Mouse (Mus musculus): ENCODE measurements around the gene Dusp6.

Dusp6 gene

GRCm38 (mm10) chr10:99246797-99247508 is 16.1 kb upstream of the Dusp6 start:
- DNase-seq (ENCODE audit: low spot score), result no peak

GRCm38 (mm10) chr10:99250874-99251281 is 12.2 kb upstream of the Dusp6 start:
- DNase-seq (ENCODE audit: low spot score), result no peak

GRCm38 (mm10) chr10:99253412-99253811 is 9.6 kb upstream of the Dusp6 start:
- no peak for DNase-seq (ENCODE audit: low spot score)

GRCm38 (mm10) chr10:99255830-99256570 is 7.0 kb upstream of the Dusp6 start:
- no peak for DNase-seq (ENCODE audit: low spot score)

GRCm38 (mm10) chr10:99257531-99257930 is 5.5 kb upstream of the Dusp6 start:
- no peak for DNase-seq (ENCODE audit: low spot score)

- DNase-seq (ENCODE audit: low spot score), result no peak
Observed at GRCm38 (mm10) chr10:99259840-99260239, 3.2 kb upstream of the Dusp6 start.

GRCm38 (mm10) chr10:99261151-99261635 is 1.8 kb upstream of the Dusp6 start:
- DNase-seq (ENCODE audit: low spot score), result no peak

GRCm38 (mm10) chr10:99261636-99262318 is 1.3 kb upstream of the Dusp6 start:
- DNase-seq (ENCODE audit: low spot score), result peak; percentile 86

- DNase-seq (ENCODE audit: low spot score), result peak; percentile 67
Observed at GRCm38 (mm10) chr10:99262319-99262866, 638 bp upstream of the Dusp6 start.

- peak; percentile 61 for DNase-seq (ENCODE audit: low spot score)
Observed at GRCm38 (mm10) chr10:99263419-99264221, 589 bp downstream of the Dusp6 start.

GRCm38 (mm10) chr10:99264301-99265010 is 1.4 kb downstream of the Dusp6 start:
- DNase-seq (ENCODE audit: low spot score), result peak; percentile 54

- no peak for DNase-seq (ENCODE audit: low spot score)
Observed at GRCm38 (mm10) chr10:99265011-99265694, 2.1 kb downstream of the Dusp6 start.

- no peak for DNase-seq (ENCODE audit: low spot score)
Observed at GRCm38 (mm10) chr10:99266025-99266424, 3.0 kb downstream of the Dusp6 start.

GRCm38 (mm10) chr10:99267621-99268020 is 4.6 kb downstream of the Dusp6 start:
- no peak for DNase-seq (ENCODE audit: low spot score)

- DNase-seq (ENCODE audit: low spot score), result no peak
Observed at GRCm38 (mm10) chr10:99268421-99269300, 5.6 kb downstream of the Dusp6 start.

- DNase-seq (ENCODE audit: low spot score), result no peak
Observed at GRCm38 (mm10) chr10:99269301-99269701, 6.3 kb downstream of the Dusp6 start.

- DNase-seq (ENCODE audit: low spot score), result no peak
Observed at GRCm38 (mm10) chr10:99269704-99270103, 6.7 kb downstream of the Dusp6 start.

GRCm38 (mm10) chr10:99270406-99270805 is 7.4 kb downstream of the Dusp6 start:
- no peak for DNase-seq (ENCODE audit: low spot score)

- DNase-seq (ENCODE audit: low spot score), result no peak
Observed at GRCm38 (mm10) chr10:99271016-99271415, 8.0 kb downstream of the Dusp6 start.

Data from testis, postnatal 10 days (tissue).